Mouse (Mus musculus): ENCODE results near the gene Creld2. TPM values are rescaled to one million over a fixed set of nuclear protein-coding genes. Genes with fewer than 3 reads are reported as not detected.
A peak's percentile ranks its signal among the peaks of the same experiment; 100 is the strongest.

Gene Creld2
- polyA plus RNA-seq, 1 experiment from 2014 or later, result 84.5 TPM

DNA sequence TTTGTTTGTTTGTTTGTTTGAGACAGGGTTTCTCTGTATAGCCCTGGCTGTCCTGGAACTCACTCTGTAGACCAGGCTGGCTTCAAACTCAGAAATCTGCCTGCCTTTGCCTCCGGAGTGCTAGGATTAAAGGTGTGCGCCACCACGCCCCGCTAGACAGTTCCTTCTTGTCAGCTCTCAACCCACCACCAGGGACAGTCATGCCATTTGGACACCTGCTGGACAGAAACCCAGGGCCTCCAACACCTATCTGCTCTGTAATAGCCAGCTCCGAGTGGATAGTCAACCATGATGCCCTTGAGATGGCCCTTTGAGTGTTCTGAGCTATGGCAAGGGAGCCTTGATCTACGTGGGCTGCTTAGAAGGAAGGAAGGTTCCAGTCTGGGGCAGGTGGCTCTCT lies 16.6 kb downstream of the Creld2 start:
- H3K9ac ChIP-seq (ENCODE audit: low read depth, low read length), result no peak overlapping the region
- 68% methylated on average over 6 of the region's 6 CpGs for WGBS
- H3K4me3 ChIP-seq (ENCODE audit: low read depth, low read length), result no peak overlapping the region
- H3K9me3 ChIP-seq (ENCODE audit: control insufficient read depth, low read length), result no peaks in the 10 kb centered on the region
- no peaks in the 10 kb centered on the region for H3K27me3 ChIP-seq (replicated peaks; ENCODE audit: control insufficient read depth, insufficient read depth, low read length)
- peaks cover 18% of the 10 kb centered on the region for H3K4me1 ChIP-seq (ENCODE audit: control insufficient read depth, insufficient read depth, low read length)
- no peak overlapping the region for H3K27ac ChIP-seq (replicated peaks; ENCODE audit: low read depth, low read length)
- no peaks in the 10 kb centered on the region for H3K36me3 ChIP-seq (ENCODE audit: control insufficient read depth, insufficient read depth, low read length)
- H3K4me2 ChIP-seq (ENCODE audit: low read depth, low read length), result no peak overlapping the region
- ATAC-seq (ENCODE audit: low read depth) (no peak), DNase-seq (ENCODE audit: low spot score) (no peak)

DNA sequence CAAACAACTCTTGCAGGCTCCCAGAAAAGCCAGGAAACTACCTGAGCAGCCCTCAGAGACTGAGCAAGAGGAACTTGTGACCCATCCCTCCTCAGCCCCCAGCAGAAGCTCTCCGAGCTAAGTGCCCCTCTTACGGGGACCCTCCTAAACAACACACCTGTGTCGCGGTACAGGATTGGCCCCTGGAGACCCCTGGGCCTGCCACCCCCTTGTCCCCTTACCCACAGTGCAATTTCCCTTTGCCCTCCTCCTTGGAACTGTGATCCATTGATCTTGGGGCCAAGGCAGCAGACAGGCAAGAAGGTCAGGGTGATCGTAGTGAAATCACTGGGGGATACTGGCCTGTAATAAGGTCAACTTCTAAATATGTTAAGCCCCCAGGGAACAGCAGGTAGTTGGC lies 17.1 kb downstream of the Creld2 start:
- Histone ChIP-seq H3K9me3 (ENCODE audit: control insufficient read depth, low read length) (no peaks in the 10 kb centered on the region), H3K36me3 (ENCODE audit: control insufficient read depth, insufficient read depth, low read length) (no peaks in the 10 kb centered on the region), H3K9ac (ENCODE audit: low read depth, low read length) (no peak overlapping the region), H3K27me3 (replicated peaks; ENCODE audit: control insufficient read depth, insufficient read depth, low read length) (no peaks in the 10 kb centered on the region), H3K4me1 (ENCODE audit: control insufficient read depth, insufficient read depth, low read length) (peaks cover 18% of the 10 kb centered on the region), H3K27ac (replicated peaks; ENCODE audit: low read depth, low read length) (no peak overlapping the region), H3K4me3 (ENCODE audit: low read depth, low read length) (no peak overlapping the region; the same call in 1 of the 2 replicates), H3K4me2 (ENCODE audit: low read depth, low read length) (peak overlapping the region; percentile 88)
- ATAC-seq (ENCODE audit: low read depth) (no peak), DNase-seq (ENCODE audit: low spot score) (no peak)
- 60% methylated on average over 5 of the region's 5 CpGs for WGBS

DNA sequence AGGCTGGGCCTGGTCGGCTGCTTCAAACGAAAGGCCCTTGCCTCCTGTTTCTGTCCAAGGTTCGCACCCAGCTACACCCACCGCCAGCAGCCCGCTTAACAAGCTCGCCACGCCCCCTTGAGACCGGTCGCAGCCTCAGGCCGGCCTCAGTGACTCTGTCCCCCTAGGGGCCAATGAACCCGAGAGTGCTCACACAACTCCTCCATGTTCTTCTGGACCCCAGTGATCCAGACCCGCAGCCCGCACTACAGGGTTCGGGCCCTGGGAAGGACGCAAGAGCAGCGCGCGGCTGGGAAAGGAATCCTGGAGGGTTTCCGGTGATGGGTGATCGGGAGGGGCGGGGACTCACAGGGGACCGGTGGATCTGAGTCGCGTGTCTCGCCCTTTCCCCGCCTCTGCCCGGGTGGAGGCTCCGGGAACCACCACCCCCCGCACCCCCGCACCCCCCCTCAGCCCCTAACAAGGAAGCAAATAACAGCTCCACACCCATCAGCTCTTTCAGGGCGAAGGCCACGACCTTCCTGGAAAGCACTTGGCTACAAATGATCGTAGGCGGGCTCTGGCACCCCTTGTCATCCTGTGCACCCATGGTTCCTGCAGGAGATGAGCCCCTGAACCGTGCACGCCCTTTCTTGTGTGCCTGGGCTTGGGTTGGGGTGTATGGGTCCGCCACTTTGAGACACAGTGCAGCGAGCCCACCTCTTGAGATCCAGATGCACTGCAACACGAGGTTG lies 17.9 kb downstream of the Creld2 start:
- H3K9me3 ChIP-seq (ENCODE audit: control insufficient read depth, low read length), result no peaks in the 10 kb centered on the region
- H3K36me3 ChIP-seq (ENCODE audit: control insufficient read depth, insufficient read depth, low read length), result no peaks in the 10 kb centered on the region
- H3K4me3 ChIP-seq (ENCODE audit: low read depth, low read length), result peak overlapping the region; percentile 41
- peak overlapping the region; percentile 55 for H3K9ac ChIP-seq (ENCODE audit: low read depth, low read length)
- peak; percentile 35; the same call in 1 of the 2 replicates for ATAC-seq (ENCODE audit: low read depth)
- under 1% methylated on average over 35 of the region's 39 CpGs for WGBS
- no peaks in the 10 kb centered on the region for H3K27me3 ChIP-seq (replicated peaks; ENCODE audit: control insufficient read depth, insufficient read depth, low read length)
- H3K4me2 ChIP-seq (ENCODE audit: low read depth, low read length), result peak overlapping the region; percentile 88
- peaks cover 18% of the 10 kb centered on the region for H3K4me1 ChIP-seq (ENCODE audit: control insufficient read depth, insufficient read depth, low read length)
- no peak overlapping the region for H3K27ac ChIP-seq (replicated peaks; ENCODE audit: low read depth, low read length)
- peak; percentile 72 for DNase-seq (ENCODE audit: low spot score)

DNA sequence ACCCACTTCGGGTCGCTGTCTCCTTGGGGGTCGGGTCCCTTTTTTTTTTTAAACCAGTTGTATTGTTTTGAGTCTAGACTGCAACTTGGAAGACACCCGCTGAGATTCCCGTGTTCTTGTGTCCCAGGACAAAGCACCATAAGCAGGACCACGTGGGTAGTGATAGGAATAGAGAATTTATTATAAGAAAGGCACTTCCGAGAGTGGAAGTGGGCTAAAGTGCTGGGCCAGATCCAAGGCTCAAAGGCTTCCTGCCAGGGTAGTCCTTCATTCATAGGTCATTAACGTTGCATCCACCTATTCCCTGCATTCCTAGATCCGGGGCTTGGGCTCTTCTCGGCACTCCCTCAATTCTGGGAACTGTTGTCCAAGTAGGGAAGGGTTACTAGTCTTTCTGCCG lies 18.5 kb downstream of the Creld2 start:
- peak overlapping the region; percentile 55 for H3K9ac ChIP-seq (ENCODE audit: low read depth, low read length)
- no peaks in the 10 kb centered on the region for H3K27me3 ChIP-seq (replicated peaks; ENCODE audit: control insufficient read depth, insufficient read depth, low read length)
- H3K4me3 ChIP-seq (ENCODE audit: low read depth, low read length), result peak overlapping the region; percentile 41
- ATAC-seq (ENCODE audit: low read depth) (no peak), DNase-seq (ENCODE audit: low spot score) (no peak)
- H3K4me2 ChIP-seq (ENCODE audit: low read depth, low read length), result peak overlapping the region; percentile 88
- WGBS, result 3% methylated on average over 11 of the region's 11 CpGs
- no peaks in the 10 kb centered on the region for H3K36me3 ChIP-seq (ENCODE audit: control insufficient read depth, insufficient read depth, low read length)
- H3K4me1 ChIP-seq (ENCODE audit: control insufficient read depth, insufficient read depth, low read length), result peaks cover 18% of the 10 kb centered on the region
- no peak overlapping the region; the same call in 1 of the 2 replicates for H3K27ac ChIP-seq (replicated peaks; ENCODE audit: low read depth, low read length)
- H3K9me3 ChIP-seq (ENCODE audit: control insufficient read depth, low read length), result no peaks in the 10 kb centered on the region

DNA sequence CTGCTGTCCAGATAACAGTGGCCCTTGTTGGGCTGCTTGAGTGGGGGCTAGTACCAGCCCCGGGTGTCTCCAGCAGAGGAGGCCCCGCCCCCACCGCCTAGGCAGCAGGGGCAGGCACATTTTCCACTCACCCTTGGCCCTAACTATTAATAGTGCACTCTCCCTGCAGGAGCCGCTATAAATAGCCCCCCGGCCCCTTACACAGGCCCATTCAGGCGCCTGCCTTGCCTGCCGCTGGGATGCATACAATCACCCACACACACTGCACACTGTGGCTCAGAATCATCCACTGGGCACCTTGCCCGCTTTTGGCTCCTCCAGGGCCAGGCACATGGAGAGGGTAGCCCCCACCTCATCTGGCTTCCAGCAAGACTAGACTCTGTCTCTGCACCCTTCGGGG lies 19.8 kb downstream of the Creld2 start:
- Histone ChIP-seq H3K4me3 (ENCODE audit: low read depth, low read length) (no peak overlapping the region), H3K9ac (ENCODE audit: low read depth, low read length) (no peak overlapping the region), H3K36me3 (ENCODE audit: control insufficient read depth, insufficient read depth, low read length) (no peaks in the 10 kb centered on the region), H3K27me3 (replicated peaks; ENCODE audit: control insufficient read depth, insufficient read depth, low read length) (no peaks in the 10 kb centered on the region), H3K4me2 (ENCODE audit: low read depth, low read length) (0 out of 2 replicates have a peak overlapping the region, but pooled peaks have one; percentile 18), H3K27ac (replicated peaks; ENCODE audit: low read depth, low read length) (peak overlapping the region; percentile 66), H3K4me1 (ENCODE audit: control insufficient read depth, insufficient read depth, low read length) (peaks cover 21% of the 10 kb centered on the region), H3K9me3 (ENCODE audit: control insufficient read depth, low read length) (no peaks in the 10 kb centered on the region)
- ATAC-seq (ENCODE audit: low read depth), result peak; percentile 79
- WGBS, result 18% methylated on average over 9 of the region's 9 CpGs
- peak; percentile 83 for DNase-seq (ENCODE audit: low spot score)

DNA sequence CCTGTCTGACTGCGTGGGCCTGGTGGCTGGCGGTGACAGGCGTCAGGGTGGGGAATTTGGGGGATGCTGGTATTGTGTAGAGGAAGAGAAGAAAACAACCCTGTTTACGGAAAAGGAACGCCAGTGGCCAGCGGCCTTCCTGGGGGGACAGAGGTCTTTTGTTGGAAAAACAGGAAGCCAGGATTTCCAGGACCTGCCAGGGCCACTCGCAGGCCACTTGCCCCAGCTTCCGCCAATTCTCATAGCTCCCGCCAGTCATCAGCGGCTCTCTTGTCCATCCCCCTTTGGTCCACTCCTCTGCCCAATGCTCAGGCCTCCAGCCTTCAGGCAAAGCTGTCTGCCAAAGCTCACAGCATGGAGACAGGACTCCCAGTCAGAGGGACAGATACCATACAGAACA lies 20.7 kb downstream of the Creld2 start:
- H3K4me2 ChIP-seq (ENCODE audit: low read depth, low read length), result no peak overlapping the region
- WGBS, result 45% methylated on average over 9 of the region's 10 CpGs
- H3K4me3 ChIP-seq (ENCODE audit: low read depth, low read length), result no peak overlapping the region
- no peaks in the 10 kb centered on the region for H3K27me3 ChIP-seq (replicated peaks; ENCODE audit: control insufficient read depth, insufficient read depth, low read length)
- no peak for ATAC-seq (ENCODE audit: low read depth)
- DNase-seq (ENCODE audit: low spot score), result peak; percentile 62
- peak overlapping the region; percentile 66; the same call in 1 of the 2 replicates for H3K27ac ChIP-seq (replicated peaks; ENCODE audit: low read depth, low read length)
- H3K9ac ChIP-seq (ENCODE audit: low read depth, low read length), result no peak overlapping the region
- no peaks in the 10 kb centered on the region for H3K36me3 ChIP-seq (ENCODE audit: control insufficient read depth, insufficient read depth, low read length)
- peaks cover 21% of the 10 kb centered on the region for H3K4me1 ChIP-seq (ENCODE audit: control insufficient read depth, insufficient read depth, low read length)
- H3K9me3 ChIP-seq (ENCODE audit: control insufficient read depth, low read length), result no peaks in the 10 kb centered on the region

DNA sequence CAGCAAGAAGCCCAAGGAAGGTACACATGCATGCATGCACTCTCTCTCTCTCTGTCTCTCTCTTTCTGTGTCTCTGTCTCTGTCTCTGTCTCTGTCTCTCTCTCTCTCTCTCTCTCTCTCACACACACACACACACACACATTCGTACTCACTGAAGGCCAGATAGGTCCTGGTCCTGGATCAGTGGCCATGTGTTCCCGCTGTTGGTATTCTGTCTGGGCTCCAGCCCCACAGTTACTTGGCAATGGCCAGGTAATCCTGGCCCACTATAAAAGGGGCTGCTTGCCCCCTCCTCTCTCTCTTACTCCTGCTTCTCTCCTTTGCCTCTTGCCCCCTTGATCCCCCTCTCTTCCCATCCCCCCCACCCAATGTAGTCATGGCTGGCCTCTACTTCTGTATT lies 21.7 kb downstream of the Creld2 start:
- H3K27ac ChIP-seq (replicated peaks; ENCODE audit: low read depth, low read length), result no peak overlapping the region
- ATAC-seq (ENCODE audit: low read depth) (no peak), DNase-seq (ENCODE audit: low spot score) (no peak)
- no peak overlapping the region for H3K4me2 ChIP-seq (ENCODE audit: low read depth, low read length)
- WGBS, result 90% methylated on average over 2 of the region's 2 CpGs
- no peak overlapping the region for H3K4me3 ChIP-seq (ENCODE audit: low read depth, low read length)
- no peak overlapping the region for H3K9ac ChIP-seq (ENCODE audit: low read depth, low read length)
- H3K27me3 ChIP-seq (replicated peaks; ENCODE audit: control insufficient read depth, insufficient read depth, low read length), result no peaks in the 10 kb centered on the region
- H3K9me3 ChIP-seq (ENCODE audit: control insufficient read depth, low read length), result no peaks in the 10 kb centered on the region
- peaks cover 21% of the 10 kb centered on the region for H3K4me1 ChIP-seq (ENCODE audit: control insufficient read depth, insufficient read depth, low read length)
- no peaks in the 10 kb centered on the region for H3K36me3 ChIP-seq (ENCODE audit: control insufficient read depth, insufficient read depth, low read length)

DNA sequence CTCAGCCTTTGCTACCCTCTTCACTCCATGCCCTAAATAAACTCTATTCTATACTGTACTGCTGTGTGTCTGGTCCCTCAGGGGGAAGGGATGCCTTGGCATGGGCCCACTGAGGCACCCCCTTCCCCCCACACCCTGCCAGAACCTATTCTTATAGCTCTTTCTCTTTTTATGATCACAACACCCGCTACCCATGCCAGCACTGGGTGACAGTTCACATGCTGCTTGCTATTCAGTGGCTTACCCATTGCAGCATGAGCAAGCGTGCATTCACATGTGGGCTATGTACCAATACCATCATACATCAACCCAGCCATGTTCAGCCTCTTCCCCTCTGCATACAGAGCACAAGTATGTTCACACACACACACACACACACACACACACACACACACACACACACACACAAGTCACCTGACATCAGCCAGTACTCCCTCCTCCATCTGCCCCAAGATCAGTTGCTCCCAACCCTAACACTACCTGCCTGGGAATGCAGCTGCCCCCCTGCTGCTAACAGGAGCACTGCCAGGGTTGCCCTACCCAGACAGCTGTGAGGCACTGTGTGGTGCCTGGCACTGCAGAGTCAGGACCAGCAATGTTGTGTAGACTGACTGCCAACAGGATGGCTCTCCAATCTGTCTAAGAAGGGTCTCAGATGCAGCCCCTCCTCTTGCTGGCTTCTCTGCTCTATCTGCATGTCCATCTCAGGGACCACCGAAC lies 22.3 kb downstream of the Creld2 start:
- 82% methylated on average over 3 of the region's 3 CpGs for WGBS
- Histone ChIP-seq H3K4me2 (ENCODE audit: low read depth, low read length) (no peak overlapping the region), H3K9ac (ENCODE audit: low read depth, low read length) (no peak overlapping the region), H3K4me1 (ENCODE audit: control insufficient read depth, insufficient read depth, low read length) (peaks cover 21% of the 10 kb centered on the region), H3K27me3 (replicated peaks; ENCODE audit: control insufficient read depth, insufficient read depth, low read length) (no peaks in the 10 kb centered on the region), H3K27ac (replicated peaks; ENCODE audit: low read depth, low read length) (no peak overlapping the region), H3K36me3 (ENCODE audit: control insufficient read depth, insufficient read depth, low read length) (no peaks in the 10 kb centered on the region), H3K9me3 (ENCODE audit: control insufficient read depth, low read length) (no peaks in the 10 kb centered on the region), H3K4me3 (ENCODE audit: low read depth, low read length) (no peak overlapping the region)
- no peak for ATAC-seq (ENCODE audit: low read depth)
- no peak for DNase-seq (ENCODE audit: low spot score)

Data from embryonic facial prominence, embryonic 14.5 days (tissue).